Mouse (Mus musculus) kidney, postnatal 14 days (tissue): ENCODE data around the gene Ptma.
"Not testable (repeated sequence)": the region's sequence is repeated elsewhere in the genome, so short reads cannot be mapped to it uniquely, and the experiment has no call there.

Source experiments
- DNase-seq: peaks from one replicate; pipeline ENCODE4 v3.0.0; 2022; ENCODE audit warnings: mixed read lengths

Gene Ptma

GRCm38 (mm10) chr1:86526116-86526788 is at the start of gene Ptma:
Gene Ptma, plus strand, starts transcription at chr1:86526726.
- peak; percentile 100 for DNase-seq

GRCm38 (mm10) chr1:86477738-86478285 is 48.7 kb upstream of the Ptma start:
- DNase-seq: no peak

GRCm38 (mm10) chr1:86479099-86479825 is 47.3 kb upstream of the Ptma start:
- no peak for DNase-seq

- DNase-seq: no peak
Observed at GRCm38 (mm10) chr1:86480288-86480687, 46.2 kb upstream of the Ptma start.

- no peak for DNase-seq
Observed at GRCm38 (mm10) chr1:86480735-86481447, 45.6 kb upstream of the Ptma start.

- DNase-seq: no peak
Observed at GRCm38 (mm10) chr1:86481468-86481867, 45.1 kb upstream of the Ptma start.

GRCm38 (mm10) chr1:86482288-86482687 is 44.2 kb upstream of the Ptma start:
- DNase-seq: no peak

GRCm38 (mm10) chr1:86482761-86483160 is 43.8 kb upstream of the Ptma start:
- DNase-seq: no peak

GRCm38 (mm10) chr1:86485346-86485745 is 41.2 kb upstream of the Ptma start:
- no peak for DNase-seq

GRCm38 (mm10) chr1:86485858-86486257 is 40.7 kb upstream of the Ptma start:
- not testable (repeated sequence) for DNase-seq

GRCm38 (mm10) chr1:86486703-86487294 is 39.7 kb upstream of the Ptma start:
- DNase-seq: no peak

- DNase-seq: peak; percentile 100
Observed at GRCm38 (mm10) chr1:86487295-86487907, 39.1 kb upstream of the Ptma start.

- no peak for DNase-seq
Observed at GRCm38 (mm10) chr1:86487908-86488314, 38.6 kb upstream of the Ptma start.

- DNase-seq: peak; percentile 62
Observed at GRCm38 (mm10) chr1:86488326-86488725, 38.2 kb upstream of the Ptma start.

GRCm38 (mm10) chr1:86488774-86489173 is 37.8 kb upstream of the Ptma start:
- no peak for DNase-seq

GRCm38 (mm10) chr1:86489901-86490300 is 36.6 kb upstream of the Ptma start:
- no peak for DNase-seq

- peak; percentile 70 for DNase-seq
Observed at GRCm38 (mm10) chr1:86490697-86491096, 35.8 kb upstream of the Ptma start.

GRCm38 (mm10) chr1:86491533-86492094 is 34.9 kb upstream of the Ptma start:
- DNase-seq: peak; percentile 60

- DNase-seq: peak; percentile 63
Observed at GRCm38 (mm10) chr1:86492095-86493070, 34.1 kb upstream of the Ptma start.

- DNase-seq: no peak
Observed at GRCm38 (mm10) chr1:86493783-86494182, 32.7 kb upstream of the Ptma start.

- no peak for DNase-seq
Observed at GRCm38 (mm10) chr1:86496340-86496739, 30.2 kb upstream of the Ptma start.
